Mouse (Mus musculus) kidney, adult 11 months (tissue): ENCODE results near the gene Map6.

Experiments
- DNase-seq: peaks from one replicate; pipeline ENCODE4 v3.0.0; 2022

The Map6 gene

DNA sequence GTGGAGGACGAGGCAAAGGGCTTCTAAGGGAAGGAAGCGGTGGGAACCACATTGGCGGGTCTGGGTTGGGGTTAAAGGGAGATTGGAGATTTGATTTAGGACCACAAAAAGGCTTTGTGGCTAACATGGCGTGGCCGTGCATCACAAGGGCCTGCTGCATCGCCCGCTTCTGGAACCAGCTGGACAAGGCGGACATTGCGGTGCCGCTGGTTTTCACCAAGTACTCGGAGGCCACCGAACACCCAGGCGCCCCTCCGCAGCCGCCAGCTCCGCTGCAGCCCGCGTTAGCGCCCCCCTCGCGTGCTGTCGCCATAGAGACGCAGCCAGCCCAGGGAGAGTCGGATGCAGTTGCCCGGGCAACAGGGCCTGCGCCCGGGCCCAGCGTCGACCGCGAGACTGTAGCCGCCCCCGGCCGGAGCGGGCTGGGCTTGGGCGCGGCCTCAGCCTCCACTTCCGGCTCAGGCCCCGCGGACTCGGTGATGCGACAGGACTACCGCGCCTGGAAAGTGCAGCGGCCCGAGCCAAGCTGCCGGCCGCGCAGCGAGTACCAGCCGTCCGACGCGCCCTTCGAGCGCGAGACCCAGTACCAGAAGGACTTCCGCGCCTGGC, 754 bp downstream of the Map6 start:
- peak; percentile 7 for DNase-seq

- DNase-seq = no peak
These were observed 1.3 kb downstream of the Map6 start for GRCm38 (mm10) chr7:99268506-99268900.

- DNase-seq = no peak
These were observed 2.0 kb downstream of the Map6 start for GRCm38 (mm10) chr7:99268951-99269945.

DNA sequence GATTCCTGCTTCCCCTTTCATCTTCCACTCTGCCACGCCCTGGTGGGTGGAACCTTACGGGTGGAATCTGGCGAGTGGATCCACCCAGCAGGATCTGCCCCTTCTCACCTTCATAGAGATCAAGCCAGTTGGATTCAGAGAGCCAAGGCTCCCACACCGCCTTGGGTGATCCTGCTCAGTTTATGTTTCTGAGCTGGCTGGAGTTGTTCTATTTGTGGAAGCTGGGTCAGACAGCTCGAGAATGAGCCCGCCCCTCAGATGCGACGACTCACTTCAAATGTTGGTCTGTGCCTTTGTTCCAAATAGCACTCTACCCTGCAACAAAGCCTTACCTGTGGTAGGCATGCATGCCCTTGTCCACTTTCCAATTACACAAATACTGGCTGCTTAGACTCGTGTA, 4.4 kb downstream of the Map6 start:
- no peak for DNase-seq

- no peak for DNase-seq
These were observed 7.9 kb downstream of the Map6 start for GRCm38 (mm10) chr7:99275131-99275530.

- no peak for DNase-seq
These were observed 9.4 kb downstream of the Map6 start for GRCm38 (mm10) chr7:99276679-99277078.

DNA sequence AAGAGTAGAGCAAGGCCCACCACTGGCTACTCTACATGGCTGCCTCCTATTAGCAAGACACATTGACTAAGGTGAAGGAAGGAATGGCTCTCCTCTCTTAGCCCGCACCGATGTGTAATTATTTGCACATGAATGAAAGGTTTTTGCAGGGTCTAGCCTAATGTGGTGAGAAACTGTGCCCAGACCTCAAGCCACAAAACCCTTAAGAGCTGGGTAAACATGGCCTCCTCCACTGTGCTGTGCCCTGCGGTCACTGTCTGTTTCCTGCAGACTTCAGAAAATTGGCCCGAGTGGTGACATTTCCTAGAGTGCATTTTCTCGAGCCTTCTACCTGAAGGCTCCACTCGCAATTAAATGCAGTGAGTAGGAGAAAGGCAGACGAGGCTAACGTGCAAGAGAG, 11.1 kb downstream of the Map6 start:
- no peak for DNase-seq

DNA sequence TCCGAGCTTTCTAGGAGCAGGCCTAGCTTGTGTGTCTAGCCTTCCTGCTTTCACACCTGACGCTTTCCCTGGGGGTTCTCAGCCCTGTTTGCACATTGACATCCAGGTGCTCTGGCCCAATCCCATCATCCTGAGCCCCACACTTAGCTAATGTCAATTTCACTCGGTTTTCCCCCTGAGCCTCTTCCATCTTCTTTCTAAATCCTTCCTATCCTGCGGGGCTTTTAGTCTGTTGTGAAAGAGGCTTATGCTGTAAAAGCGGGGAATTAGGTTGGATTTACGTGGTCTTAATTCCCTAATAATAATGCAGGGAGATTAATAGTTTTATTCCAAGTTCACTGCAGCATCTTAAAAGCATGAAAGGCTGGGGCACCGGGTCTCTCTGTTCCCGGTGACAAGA, 12.3 kb downstream of the Map6 start:
- no peak for DNase-seq

DNA sequence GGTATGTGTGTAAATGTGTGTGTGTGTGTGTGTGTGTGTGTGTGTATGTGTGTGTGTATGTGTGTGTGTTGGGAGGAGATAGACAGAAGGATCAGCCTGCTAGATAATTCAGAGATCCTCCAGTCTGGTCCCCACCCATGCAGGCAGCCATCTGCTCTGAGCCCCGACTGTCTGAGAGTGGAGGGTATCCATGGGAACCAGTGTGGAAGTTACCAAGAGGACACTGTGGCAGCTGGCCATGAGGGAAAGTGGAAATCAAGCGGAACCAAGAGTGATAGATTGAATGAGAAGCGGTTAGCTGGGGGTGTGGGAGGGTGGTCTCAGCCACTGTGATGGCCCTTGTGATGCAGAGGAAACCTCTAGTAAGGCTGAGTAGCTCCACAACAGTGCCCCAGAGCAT, 20.0 kb downstream of the Map6 start:
- DNase-seq = no peak

- DNase-seq = peak; percentile 9
These were observed 22.8 kb downstream of the Map6 start for GRCm38 (mm10) chr7:99290008-99290407.

GRCm38 (mm10) chr7:99290925-99291324, 23.7 kb downstream of the Map6 start:
- no peak for DNase-seq

DNA sequence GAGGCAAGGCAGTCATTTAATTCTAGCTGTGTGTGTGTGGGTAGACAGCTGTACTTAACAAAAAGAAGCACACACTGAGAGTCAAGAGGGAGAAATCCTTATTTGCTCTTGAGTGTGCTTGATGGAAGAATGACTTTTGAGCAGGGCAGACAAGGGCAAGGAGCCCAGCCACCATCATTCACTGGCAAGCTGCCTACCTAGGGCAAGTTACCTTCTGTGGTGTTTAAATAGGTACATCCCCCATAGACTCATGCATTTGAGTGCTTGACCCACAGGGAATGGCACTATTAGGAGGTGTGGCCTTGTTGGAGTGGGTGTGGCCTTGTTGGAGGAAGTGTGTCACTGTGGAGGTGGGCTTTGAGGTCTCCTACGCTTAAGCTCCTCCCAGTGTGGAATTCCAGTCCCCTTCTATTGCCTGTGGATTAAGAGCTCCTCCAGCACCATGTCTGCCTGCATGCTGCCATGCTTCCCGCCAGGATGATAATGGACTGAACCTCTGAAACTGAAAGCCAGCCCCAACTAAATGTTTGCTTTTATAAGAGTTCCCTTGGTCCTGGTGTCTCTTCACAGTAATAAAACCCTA, 27.0 kb downstream of the Map6 start:
- DNase-seq = no peak

- no peak for DNase-seq
These were observed 27.9 kb downstream of the Map6 start for GRCm38 (mm10) chr7:99295104-99295503.

DNA sequence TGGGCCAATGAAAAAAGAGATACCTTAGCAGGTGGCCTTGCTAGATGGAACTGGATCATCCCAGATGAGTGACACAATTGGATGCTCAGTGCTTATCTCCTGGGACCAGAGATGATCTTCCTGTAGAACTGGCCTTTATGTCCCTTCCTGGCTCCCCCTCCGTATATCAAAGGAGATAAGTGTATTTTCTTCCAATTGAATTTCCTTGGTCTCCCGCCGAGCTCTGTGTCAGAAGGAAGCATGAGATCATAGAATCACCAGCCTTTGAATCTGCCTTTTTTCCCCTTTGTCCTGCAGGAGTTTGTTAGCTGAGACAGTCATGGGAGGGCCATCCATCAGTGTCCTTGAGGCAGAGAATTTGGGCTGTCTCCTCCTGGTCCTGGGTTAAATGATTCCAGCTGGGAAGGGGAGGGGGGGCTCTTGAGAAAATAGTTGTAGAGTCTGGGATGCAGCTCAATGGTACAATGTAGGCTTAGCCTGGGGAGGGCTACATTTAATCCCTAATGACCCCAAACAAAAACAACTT, 33.5 kb downstream of the Map6 start:
- no peak for DNase-seq

DNA sequence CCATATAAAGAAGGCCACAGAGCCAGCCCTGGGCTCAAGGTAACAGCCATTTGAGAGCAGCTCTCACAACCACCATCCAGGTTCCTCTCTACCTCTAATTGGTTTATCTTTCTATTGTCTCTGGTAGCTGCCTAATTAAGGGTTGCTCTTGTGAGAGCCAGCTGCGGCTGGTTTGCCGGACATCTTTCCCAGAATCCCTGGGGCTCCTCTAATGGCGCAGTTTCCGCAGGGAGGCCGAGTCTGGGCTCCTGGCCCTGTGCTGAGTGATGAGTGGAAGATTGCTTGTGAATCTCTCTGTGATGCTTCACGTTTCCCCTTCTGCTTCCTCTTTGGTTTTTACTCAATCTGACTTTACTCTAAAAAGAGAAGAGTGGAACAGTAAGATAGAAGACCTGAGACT, 36.8 kb downstream of the Map6 start:
- no peak for DNase-seq

- peak; percentile 7 for DNase-seq
These were observed 37.7 kb downstream of the Map6 start for GRCm38 (mm10) chr7:99304949-99305372.

DNA sequence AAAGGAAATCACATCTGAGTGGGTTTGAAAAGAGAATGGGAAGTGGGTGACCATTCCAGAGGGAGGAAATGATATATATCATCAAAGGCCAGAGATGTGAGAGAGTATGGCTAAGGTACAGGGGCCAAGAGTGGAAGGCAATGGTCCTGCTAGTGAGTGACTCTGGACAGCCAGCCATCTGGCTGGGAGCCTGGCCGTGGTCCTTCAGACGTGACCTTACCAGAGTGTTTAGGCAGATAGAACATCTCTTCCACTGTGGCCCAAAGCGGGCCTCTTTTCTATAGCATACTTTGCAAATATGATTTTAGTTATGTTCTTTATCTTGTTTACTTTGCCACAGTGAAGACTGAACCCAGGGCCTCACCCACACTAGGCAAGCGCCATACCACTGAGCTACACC, 38.4 kb downstream of the Map6 start:
- no peak for DNase-seq

- no peak for DNase-seq
These were observed 39.4 kb downstream of the Map6 start for GRCm38 (mm10) chr7:99306640-99307039.

GRCm38 (mm10) chr7:99311433-99311832, 44.2 kb downstream of the Map6 start:
- DNase-seq = no peak

DNA sequence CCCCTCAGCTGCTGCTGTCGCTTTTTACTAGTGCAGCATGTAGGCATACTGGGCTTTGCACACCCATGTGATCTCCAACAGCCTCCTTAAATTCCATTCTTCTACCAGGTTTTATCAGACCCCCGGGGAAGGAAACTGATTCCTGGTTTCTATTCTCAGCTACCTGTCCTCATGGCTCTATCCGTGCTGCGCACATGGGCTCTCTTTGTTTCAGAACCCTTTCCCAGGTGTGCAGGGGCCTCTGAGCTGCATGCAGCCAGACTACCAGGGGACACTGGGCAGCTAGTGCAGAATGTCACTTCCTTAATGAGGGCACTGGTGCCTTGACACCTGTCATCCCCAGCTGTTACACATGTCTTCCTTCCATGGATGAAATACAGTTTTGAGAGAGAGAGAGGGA, 44.8 kb downstream of the Map6 start:
- DNase-seq = no peak

- no peak for DNase-seq
These were observed 45.5 kb downstream of the Map6 start for GRCm38 (mm10) chr7:99312671-99313143.

DNA sequence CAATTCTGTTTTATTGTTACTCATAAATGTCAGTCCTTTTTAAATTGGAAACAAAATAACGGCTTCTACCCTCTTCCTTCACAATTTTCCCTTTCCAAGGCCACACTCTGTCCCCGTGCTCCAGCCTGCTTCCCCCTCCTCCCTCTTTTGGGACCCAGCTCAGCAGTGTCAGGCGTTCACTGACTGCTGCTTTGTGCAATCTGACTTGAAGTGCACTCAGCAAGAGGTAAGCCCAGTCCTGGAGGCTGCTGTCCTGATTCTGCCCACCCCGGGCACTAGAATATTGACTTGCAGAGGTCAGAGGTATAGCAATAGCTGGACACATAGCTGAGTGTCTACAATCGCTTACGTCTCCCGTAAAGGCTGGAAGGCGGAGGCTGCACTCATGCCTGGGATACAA, 46.0 kb downstream of the Map6 start:
- no peak for DNase-seq

DNA sequence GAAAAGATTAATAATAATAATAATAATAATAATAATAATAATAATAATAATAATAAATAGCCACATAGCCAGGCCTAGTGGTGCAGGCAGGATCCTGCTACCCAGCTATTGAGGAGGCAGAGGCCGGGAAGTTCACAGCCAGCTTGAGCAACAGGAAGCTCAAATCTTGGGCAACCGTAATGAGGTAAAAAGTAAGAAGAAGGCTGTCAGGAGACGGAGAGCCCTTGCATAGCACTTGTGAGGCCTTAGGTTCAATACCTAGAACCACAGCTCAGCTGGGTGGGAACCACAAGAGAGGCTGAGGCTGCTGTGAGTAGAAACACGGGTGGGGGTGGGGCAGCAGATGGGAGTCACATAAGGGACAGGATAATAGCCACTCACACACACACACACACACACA, 47.3 kb downstream of the Map6 start:
- DNase-seq = no peak

GRCm38 (mm10) chr7:99316207-99316606, 49.0 kb downstream of the Map6 start:
- DNase-seq = no peak
